Mouse (Mus musculus): Measurements from ENCODE around the gene Mbnl2.

The Mbnl2 gene
- long read RNA-seq, experiment 1, full-length matches to known transcripts = 14 of 107 reads
- long read RNA-seq, experiment 1, partial matches to known transcripts = 10 of 107 reads
- long read RNA-seq, experiment 1, other reads (novel, unspliced or antisense) = 83 of 107 reads
- long read RNA-seq, experiment 2, full-length matches to known transcripts = 24 of 155 reads
- long read RNA-seq, experiment 2, partial matches to known transcripts = 19 of 155 reads
- long read RNA-seq, experiment 2, other reads (novel, unspliced or antisense) = 112 of 155 reads

DNA sequence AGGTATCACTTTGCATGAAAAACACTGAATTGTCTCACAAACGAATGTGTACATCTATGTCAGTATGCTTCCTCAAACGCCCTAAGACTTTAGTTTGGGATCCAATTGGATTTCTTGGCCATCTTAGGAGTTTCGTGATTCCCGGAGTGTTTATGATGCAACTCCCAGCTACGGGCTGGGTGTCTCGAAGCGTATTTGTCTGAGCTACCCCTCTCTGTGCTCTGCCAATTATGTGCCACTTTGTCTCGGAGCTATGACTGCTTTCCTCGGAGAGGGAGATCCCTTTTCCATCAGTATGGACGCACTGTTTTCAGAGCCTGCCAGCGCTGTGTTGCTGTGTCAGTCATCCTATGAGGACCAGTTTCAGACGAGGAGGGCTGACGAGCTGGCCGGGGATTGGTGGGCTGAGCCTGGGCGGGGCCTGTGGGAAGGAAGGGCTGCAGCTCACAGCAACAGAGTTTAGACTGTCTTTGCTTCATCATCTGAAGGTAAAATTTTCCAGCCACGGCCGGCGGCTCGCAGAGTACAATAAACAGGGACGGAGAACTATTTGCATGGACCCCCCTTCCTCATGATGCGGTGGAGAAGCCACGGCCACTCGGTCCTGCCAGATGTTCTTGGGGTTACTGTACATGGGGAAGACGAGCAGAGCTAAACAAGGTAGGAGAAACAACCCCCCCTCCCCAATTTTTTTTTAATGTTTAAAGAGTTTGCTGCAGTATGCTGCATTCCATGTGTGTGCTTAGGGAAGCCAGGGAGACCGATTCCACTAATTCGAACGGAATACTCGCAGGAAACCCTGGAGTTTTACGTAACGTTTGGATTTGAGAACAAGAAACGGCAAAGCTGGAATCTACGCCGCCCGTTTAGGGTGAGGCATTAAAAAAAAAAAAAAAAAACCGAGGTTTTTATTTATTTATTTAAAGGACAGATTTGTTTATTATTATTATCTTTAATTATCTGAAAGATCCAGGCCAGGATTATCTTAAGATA lies at the start of gene Mbnl2:
Gene Mbnl2 (plus strand): TSS at position 424 of the 993 bp plus-strand sequence.
- intact Hi-C loops (cut with DNase I) = loop anchor here (5.0 kb wide), 1 partner anchor 112 kb away; no protein-coding TSS in a partner anchor

GRCm38 (mm10) chr14:120232076-120232496 lies 43.4 kb upstream of the Mbnl2 start:
- intact Hi-C loops (cut with DNase I) = no loop called here

- intact Hi-C loops (cut with DNase I) = no loop called here
Observed at GRCm38 (mm10) chr14:120235610-120236009, 39.9 kb upstream of the Mbnl2 start.

- intact Hi-C loops (cut with DNase I) = no loop called here
Observed at GRCm38 (mm10) chr14:120238501-120238900, 37.0 kb upstream of the Mbnl2 start.

DNA sequence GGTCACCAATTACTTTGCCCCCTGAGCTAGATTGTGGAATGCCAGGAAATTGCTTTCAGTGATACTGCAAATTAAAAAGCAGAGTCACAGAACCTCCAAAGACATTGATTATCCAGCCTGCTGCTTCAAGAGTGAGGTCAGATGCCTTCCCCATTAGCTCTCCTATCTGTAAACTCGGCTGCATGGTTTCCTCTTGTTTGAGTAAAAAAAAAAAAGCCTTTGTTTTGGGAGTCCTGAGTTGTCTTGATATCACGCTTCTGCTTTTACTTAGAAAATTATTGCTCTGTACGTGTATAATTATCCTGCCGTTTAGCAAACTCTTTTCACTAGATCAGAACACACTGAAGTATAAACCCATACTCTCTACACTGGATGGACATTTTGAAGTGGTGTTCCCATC lies 35.3 kb upstream of the Mbnl2 start:
- intact Hi-C loops (cut with DNase I) = no loop called here

DNA sequence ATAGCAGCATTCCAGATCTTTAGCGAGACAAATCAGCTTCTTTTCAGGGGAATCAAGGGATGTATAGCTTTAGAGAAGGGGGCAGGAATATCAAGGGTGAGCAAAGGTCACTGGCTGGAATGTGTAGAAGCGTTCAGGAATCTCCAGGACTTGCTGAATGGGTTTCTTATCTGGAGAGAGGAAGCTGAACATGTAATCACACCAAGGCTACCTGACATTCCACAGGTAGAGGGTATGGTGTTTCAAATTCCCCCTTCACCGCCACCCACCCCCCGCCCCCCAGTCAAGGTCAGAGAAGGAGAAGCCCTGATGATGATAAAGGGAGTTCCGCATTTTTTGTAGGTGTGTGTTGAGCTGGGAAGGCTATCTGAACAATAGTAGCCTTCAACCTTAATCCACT lies 32.8 kb upstream of the Mbnl2 start:
- intact Hi-C loops (cut with DNase I) = no loop called here

GRCm38 (mm10) chr14:120245081-120245705 lies 30.3 kb upstream of the Mbnl2 start:
- intact Hi-C loops (cut with DNase I) = no loop called here

GRCm38 (mm10) chr14:120253331-120253730 lies 22.1 kb upstream of the Mbnl2 start:
- intact Hi-C loops (cut with DNase I) = no loop called here

- intact Hi-C loops (cut with DNase I) = no loop called here
Observed at GRCm38 (mm10) chr14:120256146-120256545, 19.3 kb upstream of the Mbnl2 start.

DNA sequence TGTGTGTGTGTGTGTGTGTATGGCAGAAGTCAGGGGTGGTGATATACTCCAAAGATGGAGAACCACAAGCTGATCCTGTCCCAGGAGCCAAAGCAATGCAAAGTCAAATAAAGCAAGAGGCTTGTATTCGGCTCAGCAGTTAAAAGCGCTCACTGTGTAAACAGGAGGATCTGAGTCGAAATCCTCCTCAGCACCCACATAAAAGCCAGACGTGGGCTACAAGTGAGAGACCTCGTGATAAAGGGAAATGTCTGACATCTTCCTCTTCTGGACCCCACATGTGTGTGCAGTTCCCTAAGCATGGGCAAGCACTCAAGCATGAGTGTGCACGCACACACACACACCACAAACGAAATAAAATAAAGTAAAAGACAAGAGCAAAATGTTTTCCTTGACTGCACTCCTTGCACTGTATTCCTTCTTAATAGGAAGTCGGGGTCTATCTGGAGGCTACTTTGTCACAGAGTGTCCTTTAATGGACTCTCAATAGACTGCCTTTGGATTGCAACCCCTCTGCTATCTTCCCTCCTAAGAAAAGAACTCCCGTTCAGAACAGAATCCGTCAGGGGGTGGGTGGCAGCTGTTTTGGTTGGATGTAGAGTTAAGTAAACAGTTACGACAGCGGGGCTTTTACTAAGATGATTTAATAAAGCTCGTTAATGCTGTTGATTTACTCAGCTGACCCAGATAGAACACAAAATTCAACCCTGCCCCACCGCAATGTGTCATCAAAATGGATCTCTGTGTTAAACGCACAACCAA lies 18.7 kb upstream of the Mbnl2 start:
- intact Hi-C loops (cut with DNase I) = no loop called here

DNA sequence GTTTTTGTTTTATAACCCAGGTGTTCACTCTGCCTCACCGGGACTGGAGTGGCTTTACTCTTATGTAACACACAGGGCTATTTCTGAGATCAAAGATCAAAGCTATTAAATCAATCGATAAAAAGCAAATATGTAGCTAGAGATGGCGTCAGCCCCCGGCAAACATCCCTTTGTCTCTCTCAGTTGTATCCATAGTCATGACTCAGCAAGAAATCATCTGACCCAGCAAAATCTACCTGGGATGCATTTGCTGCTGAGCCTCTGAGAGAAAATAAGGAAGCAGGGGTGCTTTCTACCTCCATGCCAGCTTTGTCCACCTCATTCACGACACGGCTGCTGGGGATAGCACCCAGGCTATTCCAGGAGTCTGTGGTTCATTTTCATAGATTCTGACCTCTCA lies 18.0 kb upstream of the Mbnl2 start:
- intact Hi-C loops (cut with DNase I) = no loop called here

GRCm38 (mm10) chr14:120259426-120259825 lies 16.0 kb upstream of the Mbnl2 start:
- intact Hi-C loops (cut with DNase I) = no loop called here

DNA sequence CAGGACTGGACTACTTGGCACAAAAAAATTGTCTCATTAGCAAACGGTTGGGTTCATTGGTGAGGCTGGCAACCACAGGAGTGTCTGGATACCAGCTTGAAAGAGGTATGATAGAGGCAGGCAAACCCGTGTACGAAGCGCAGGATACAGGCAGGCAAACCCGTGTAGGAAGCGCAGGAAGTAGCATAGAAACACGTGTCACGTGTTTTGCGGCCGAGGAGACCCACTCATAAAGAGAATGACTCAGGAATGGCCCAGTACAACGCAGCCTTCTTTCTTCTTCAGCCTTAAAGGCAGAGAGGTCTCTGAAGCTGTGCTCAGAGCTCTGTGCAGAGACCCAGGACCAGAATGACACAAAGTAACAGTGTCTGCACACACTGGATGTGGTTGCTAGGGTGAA lies 13.9 kb upstream of the Mbnl2 start:
- intact Hi-C loops (cut with DNase I) = loop anchor here (5.0 kb wide), 1 partner anchor 124 kb away; no protein-coding TSS in a partner anchor

DNA sequence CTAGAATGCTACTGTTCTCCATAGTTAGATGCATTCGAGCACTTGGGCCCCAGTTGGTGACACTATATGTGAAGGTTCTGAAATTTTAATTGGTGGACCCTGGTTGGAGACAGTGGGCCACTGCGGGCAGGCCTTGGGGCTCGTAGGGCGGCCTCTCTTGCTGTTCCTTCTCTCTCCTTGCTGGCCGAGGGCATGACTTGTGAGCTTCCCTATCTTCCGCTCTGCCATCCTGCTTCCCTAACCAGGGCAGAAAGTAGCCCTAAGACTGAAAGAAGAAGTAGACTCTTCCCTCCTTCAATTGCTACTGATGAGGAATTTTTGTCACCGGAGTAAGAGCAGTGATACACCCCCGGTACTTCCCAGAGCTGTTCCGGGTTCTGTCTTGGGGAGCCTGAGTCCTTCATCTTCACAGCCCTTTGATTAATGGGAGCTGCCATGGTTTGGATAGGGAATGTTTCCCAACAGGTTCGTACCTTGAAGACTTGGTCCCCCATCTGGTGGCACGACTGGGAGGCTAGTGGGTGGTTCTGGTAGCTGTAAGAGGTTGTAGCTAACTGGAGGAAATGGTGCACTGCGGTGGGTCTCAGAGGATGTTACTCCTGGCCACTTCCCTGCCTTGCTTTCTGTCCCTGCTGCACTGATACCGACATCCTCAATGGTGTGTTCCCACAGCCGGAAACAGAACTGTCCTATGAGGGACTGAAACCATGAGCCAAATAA lies 12.6 kb upstream of the Mbnl2 start:
- intact Hi-C loops (cut with DNase I) = loop anchor here (5.0 kb wide), 1 partner anchor 126 kb away; no protein-coding TSS in a partner anchor

DNA sequence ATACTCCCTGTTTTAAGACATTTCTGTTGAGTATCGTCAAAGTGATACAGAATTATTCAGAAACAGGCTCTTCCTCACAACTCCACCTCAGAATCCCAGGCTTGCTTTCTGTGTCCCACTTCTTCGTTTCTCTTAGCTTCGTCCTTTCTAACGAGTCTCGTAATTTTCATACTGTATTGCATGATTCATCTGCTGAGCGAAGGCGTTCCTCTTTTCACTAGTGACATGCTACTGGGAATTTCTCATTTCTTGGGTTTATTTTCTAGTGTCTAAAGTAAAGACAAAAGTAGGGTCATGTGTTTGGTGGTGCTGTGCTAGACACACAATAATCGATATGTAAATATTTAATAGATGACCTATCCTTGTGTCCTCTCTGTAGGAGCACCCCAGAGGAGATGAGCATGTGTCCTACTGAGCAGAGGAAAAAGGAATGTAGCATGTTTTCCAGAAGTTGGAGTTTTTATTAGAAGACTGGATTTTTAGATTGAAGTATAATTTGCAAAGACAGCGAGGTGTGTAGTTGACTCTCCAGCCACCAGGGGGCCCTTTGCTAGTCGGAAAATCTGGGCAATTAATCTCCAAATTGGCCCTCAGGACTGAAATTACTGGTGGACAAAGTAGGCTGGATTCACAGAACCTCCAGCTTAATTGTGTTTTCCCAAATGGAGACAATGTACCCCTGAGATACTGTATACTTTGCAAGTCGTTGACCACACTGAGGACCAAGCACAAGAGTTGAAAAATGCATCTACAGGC lies 11.9 kb upstream of the Mbnl2 start:
- intact Hi-C loops (cut with DNase I) = loop anchor here (2.0 to 5.0 kb wide), 2 partner anchors 126 to 135 kb away; no protein-coding TSS in a partner anchor

DNA sequence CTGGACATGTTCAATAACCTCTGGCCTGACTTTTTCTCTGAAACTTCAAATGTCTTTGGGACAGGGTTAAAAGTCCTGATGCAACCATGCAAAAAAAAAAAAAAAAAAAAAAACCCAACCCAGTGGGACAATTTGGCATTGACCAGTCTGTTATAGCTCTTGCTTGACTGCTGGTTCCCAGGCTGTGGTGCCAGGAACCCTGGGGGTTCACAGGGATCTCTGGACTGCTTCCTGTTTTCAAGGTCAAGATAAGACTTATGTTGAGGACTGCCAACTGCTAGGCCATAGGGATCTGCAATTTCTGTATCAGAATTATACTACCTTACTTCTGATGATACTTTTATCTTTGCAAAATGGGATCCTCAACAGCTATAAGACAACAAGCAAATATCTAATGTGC lies 9.6 kb upstream of the Mbnl2 start:
- intact Hi-C loops (cut with DNase I) = loop anchor here (2.0 kb wide), 1 partner anchor 133 kb away; no protein-coding TSS in a partner anchor

DNA sequence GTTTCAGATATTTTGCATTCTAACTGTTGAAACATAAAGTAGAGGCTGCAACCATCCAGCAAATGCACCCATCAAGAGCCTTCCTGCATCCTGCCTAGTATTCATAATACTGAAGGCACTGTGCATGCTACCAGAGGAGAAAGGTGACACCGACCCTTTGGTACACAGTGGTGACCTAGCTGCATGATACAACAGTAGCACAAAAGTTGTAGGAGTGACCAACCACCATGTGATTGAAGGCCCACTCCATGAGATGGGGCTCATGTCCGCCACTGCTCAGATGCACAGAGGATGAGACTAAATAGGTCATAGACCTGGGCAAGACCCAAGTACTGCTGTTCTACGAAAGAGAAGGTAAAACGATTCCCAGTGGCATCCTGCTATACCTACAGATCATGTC lies 8.3 kb upstream of the Mbnl2 start:
- intact Hi-C loops (cut with DNase I) = no loop called here

DNA sequence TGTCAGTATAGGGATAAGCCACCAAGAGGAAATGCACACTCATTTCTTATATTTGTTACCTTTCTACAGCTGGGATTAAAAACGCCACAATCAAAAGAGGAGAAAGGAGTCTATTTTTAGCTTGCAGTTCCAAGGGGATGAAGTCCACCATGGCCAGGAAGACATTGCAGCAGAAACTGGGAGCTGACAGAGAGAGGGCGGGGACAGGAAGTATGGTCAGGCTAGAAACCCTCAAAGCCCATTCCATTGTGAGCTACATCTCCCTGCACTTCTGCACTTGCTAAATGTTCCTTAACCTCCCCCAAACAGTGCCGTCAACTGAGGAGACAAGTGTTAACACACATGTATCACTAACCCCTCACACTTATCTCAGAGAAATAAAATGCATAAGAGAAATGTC lies 5.4 kb upstream of the Mbnl2 start:
- intact Hi-C loops (cut with DNase I) = loop anchor here (5.0 kb wide), 1 partner anchor 37 kb away; no protein-coding TSS in a partner anchor

- intact Hi-C loops (cut with DNase I) = loop anchor here (5.0 kb wide), 1 partner anchor 37 kb away; no protein-coding TSS in a partner anchor
Observed at GRCm38 (mm10) chr14:120270633-120271032, 4.8 kb upstream of the Mbnl2 start.

All from adrenal gland (tissue).